Mouse (Mus musculus) adrenal gland, postnatal 14 days (tissue): ENCODE data around the gene En1. TPM values are rescaled to one million over a fixed set of nuclear protein-coding genes. Genes with fewer than 3 reads are reported as not detected.

ENCODE experiments used
- DNase-seq: peaks from one replicate; pipeline ENCODE4 v3.0.0; 2021; ENCODE audit warnings: mixed read lengths
- long read RNA-seq, 2 experiments: library from polyadenylated mRNA; stranded (forward); transcript quantifications; one replicate each; pipeline ENCODE4 v2.0.0; 2021
- total RNA-seq: library from RNA; stranded (reverse); gene quantifications from 2 replicates; pipeline ENCODE4 v1.2.3, GENCODE M21; 2021

En1 gene
- not detected in 2 replicates for total RNA-seq
- long read RNA-seq, experiment 1 = 0 reads
- long read RNA-seq, experiment 2 = 0 reads

- peak; percentile 42 for DNase-seq
Measured at GRCm38 (mm10) chr1:120602031-120602730, at the start of gene En1. En1 (plus strand) TSS chr1:120602418.

- DNase-seq = no peak
Measured at GRCm38 (mm10) chr1:120556926-120557846, 45.0 kb upstream of the En1 start.

GRCm38 (mm10) chr1:120558341-120559285, 43.6 kb upstream of the En1 start:
- no peak for DNase-seq

- no peak for DNase-seq
Measured at GRCm38 (mm10) chr1:120559911-120560310, 42.3 kb upstream of the En1 start.

GRCm38 (mm10) chr1:120581306-120581705, 20.9 kb upstream of the En1 start:
- no peak for DNase-seq

- no peak for DNase-seq
Measured at GRCm38 (mm10) chr1:120585481-120585880, 16.7 kb upstream of the En1 start.

- peak; percentile 73 for DNase-seq
Measured at GRCm38 (mm10) chr1:120586500-120587110, 15.6 kb upstream of the En1 start.

GRCm38 (mm10) chr1:120587431-120587830, 14.8 kb upstream of the En1 start:
- no peak for DNase-seq

- no peak for DNase-seq
Measured at GRCm38 (mm10) chr1:120587960-120588359, 14.3 kb upstream of the En1 start.

- no peak for DNase-seq
Measured at GRCm38 (mm10) chr1:120588362-120589027, 13.7 kb upstream of the En1 start.

- DNase-seq = no peak
Measured at GRCm38 (mm10) chr1:120593236-120593919, 8.8 kb upstream of the En1 start.

- no peak for DNase-seq
Measured at GRCm38 (mm10) chr1:120594603-120595002, 7.6 kb upstream of the En1 start.

GRCm38 (mm10) chr1:120595471-120596240, 6.6 kb upstream of the En1 start:
- DNase-seq = no peak

- peak; percentile 40 for DNase-seq
Measured at GRCm38 (mm10) chr1:120596319-120596718, 5.9 kb upstream of the En1 start.

- no peak for DNase-seq
Measured at GRCm38 (mm10) chr1:120596784-120597183, 5.4 kb upstream of the En1 start.

- DNase-seq = no peak
Measured at GRCm38 (mm10) chr1:120597271-120597670, 4.9 kb upstream of the En1 start.

GRCm38 (mm10) chr1:120598196-120598940, 3.9 kb upstream of the En1 start:
- no peak for DNase-seq

- DNase-seq = no peak
Measured at GRCm38 (mm10) chr1:120599321-120600148, 2.7 kb upstream of the En1 start.
